Mouse (Mus musculus) ES-E14 (cell line): ENCODE results near the gene Popdc2.

Experiments
- HCFC1 ChIP-seq: IDR thresholded peaks from 2 replicates; pipeline ENCODE4 v1.6.1; 2012; ENCODE audit warnings: low read length, inconsistent platforms, borderline replicate concordance; ENCODE audit not compliant: insufficient read depth
- MAFK ChIP-seq: IDR thresholded peaks from 2 replicates; pipeline ENCODE4 v1.6.1; 2014; ENCODE audit warnings: mild to moderate bottlenecking, low read depth, low read length, inconsistent platforms; ENCODE audit not compliant: insufficient read depth
- ZC3H11A ChIP-seq: IDR thresholded peaks from 2 replicates; pipeline ENCODE4 v1.6.1; 2012; ENCODE audit warnings: low read depth, mild to moderate bottlenecking, inconsistent platforms, low read length, borderline replicate concordance

- TF ChIP-seq HCFC1 = no peak
- TF ChIP-seq MAFK = no peak
- no peak for TF ChIP-seq ZC3H11A
Measured at GRCm38 (mm10) chr16:38400311-38400960, 38.4 kb downstream of the Popdc2 start.
